Mouse (Mus musculus) ES-Bruce4 (cell line): Measurements from ENCODE around the gene Taar8c.

Experiments used
- CTCF ChIP-seq: IDR thresholded peaks from one replicate; pipeline ENCODE4 v1.8.1; 2011; ENCODE audit warnings: low read depth, low read length
- EP300 ChIP-seq: IDR thresholded peaks from 2 replicates; pipeline ENCODE4 v1.6.1; 2011; ENCODE audit warnings: low read depth, low read length; ENCODE audit not compliant: insufficient read depth
- POLR2A ChIP-seq: IDR thresholded peaks from one replicate; pipeline ENCODE4 v1.8.1; 2011; ENCODE audit warnings: low read length; ENCODE audit not compliant: insufficient read depth

DNA sequence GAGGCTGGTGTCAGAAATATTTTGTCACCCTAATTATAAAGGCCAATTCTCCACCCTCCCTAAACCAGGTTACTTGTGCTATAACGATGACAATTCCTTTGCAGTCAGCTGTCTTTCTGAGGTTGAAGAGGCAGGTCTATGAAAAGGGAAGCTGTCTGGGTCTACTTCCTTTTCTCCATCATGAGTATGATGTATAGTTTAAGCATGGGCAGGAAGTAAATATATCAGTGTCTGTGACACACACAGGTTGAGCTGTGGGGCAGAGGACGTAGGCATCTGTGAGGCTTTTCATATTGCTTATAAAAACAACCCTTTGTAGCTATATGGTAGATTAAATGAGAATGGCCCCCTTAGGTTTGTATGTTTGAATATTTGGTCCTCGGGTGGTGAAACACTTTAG is 42.7 kb downstream of the Taar8c start:
- no peak for TF ChIP-seq CTCF
- TF ChIP-seq POLR2A, result no peak
- no peak for TF ChIP-seq EP300
